Mouse (Mus musculus) G1E (cell line): ENCODE measurements around the gene Iqcn. TPM values are rescaled to one million over a fixed set of nuclear protein-coding genes. Genes with fewer than 3 reads are reported as not detected.

Source experiments
- ATAC-seq: 2 replicates; pipeline ENCODE4 v1.8.0; 2016; ENCODE audit warnings: mild to moderate bottlenecking; ENCODE audit not compliant: insufficient number of reproducible peaks, poor library complexity, low FRiP score, severe bottlenecking; ENCODE audit errors: extremely low read depth
- DNase-seq: peaks from one replicate; pipeline ENCODE4 v3.0.0; 2012; ENCODE audit warnings: low spot score
- H3K27me3 ChIP-seq: 2 replicates; pipeline ENCODE4 v1.6.1; 2012; ENCODE audit warnings: mild to moderate bottlenecking, low read length, inconsistent platforms; ENCODE audit not compliant: insufficient read depth
- H3K36me3 ChIP-seq: replicated peaks from 2 replicates; pipeline ENCODE3; 2012; ENCODE audit warnings: mild to moderate bottlenecking, inconsistent platforms
- H3K4me1 ChIP-seq: 2 replicates; pipeline ENCODE4 v1.6.1; 2012; ENCODE audit warnings: low read depth, low read length, inconsistent platforms, mixed read lengths; ENCODE audit not compliant: insufficient read depth
- H3K4me3 ChIP-seq: 2 replicates; pipeline ENCODE4 v1.5.1; 2012; ENCODE audit warnings: low read depth, mild to moderate bottlenecking, inconsistent platforms, low read length, moderate library complexity, mixed read lengths
- H3K9me3 ChIP-seq: replicated peaks from 2 replicates; pipeline ENCODE4 v1.6.1; 2012; ENCODE audit warnings: inconsistent platforms
- CTCF ChIP-seq: IDR thresholded peaks from 2 replicates; pipeline ENCODE4 v1.5.1; 2012; ENCODE audit warnings: low read depth, low read length, inconsistent platforms, mixed read lengths
- GATA1 ChIP-seq: IDR thresholded peaks from 2 replicates; pipeline ENCODE4 v1.6.1; 2012; ENCODE audit warnings: borderline replicate concordance, low read length, inconsistent platforms, mixed read lengths
- GATA2 ChIP-seq: IDR thresholded peaks from 2 replicates; pipeline ENCODE4 v1.6.1; 2012; ENCODE audit warnings: low read depth, low read length, inconsistent platforms, borderline replicate concordance
- POLR2AphosphoS5 ChIP-seq: IDR thresholded peaks from 2 replicates; pipeline ENCODE4 v1.6.1; 2012; ENCODE audit warnings: low read depth, low read length, inconsistent platforms; ENCODE audit not compliant: insufficient replicate concordance
- TAL1 ChIP-seq: conservative IDR thresholded peaks from 2 replicates; pipeline ENCODE4 v1.6.1; 2012; ENCODE audit warnings: low read depth, low read length, inconsistent platforms, mixed read lengths
- polyA plus RNA-seq: library from polyadenylated mRNA; stranded (reverse); fragments of >175 nt; gene quantifications from 2 replicates; pipeline ENCODE4 v1.2.3, GENCODE M21; 2012
- total RNA-seq, 2 experiments: library from RNA; stranded (forward) in 1 of 2; stranded (reverse) in 1 of 2; fragments of 200-1000 nt in 1 of 2; fragments of >200 nt in 1 of 2; fragmentation: Nextera tagmentation in 1 of 2; gene quantifications; 2 replicates each; pipeline ENCODE4 v1.2.3; 2014 to 2017

Gene Iqcn
- total and polyA plus RNA-seq, 3 experiments = 0.05 TPM; not detected in 2

DNA sequence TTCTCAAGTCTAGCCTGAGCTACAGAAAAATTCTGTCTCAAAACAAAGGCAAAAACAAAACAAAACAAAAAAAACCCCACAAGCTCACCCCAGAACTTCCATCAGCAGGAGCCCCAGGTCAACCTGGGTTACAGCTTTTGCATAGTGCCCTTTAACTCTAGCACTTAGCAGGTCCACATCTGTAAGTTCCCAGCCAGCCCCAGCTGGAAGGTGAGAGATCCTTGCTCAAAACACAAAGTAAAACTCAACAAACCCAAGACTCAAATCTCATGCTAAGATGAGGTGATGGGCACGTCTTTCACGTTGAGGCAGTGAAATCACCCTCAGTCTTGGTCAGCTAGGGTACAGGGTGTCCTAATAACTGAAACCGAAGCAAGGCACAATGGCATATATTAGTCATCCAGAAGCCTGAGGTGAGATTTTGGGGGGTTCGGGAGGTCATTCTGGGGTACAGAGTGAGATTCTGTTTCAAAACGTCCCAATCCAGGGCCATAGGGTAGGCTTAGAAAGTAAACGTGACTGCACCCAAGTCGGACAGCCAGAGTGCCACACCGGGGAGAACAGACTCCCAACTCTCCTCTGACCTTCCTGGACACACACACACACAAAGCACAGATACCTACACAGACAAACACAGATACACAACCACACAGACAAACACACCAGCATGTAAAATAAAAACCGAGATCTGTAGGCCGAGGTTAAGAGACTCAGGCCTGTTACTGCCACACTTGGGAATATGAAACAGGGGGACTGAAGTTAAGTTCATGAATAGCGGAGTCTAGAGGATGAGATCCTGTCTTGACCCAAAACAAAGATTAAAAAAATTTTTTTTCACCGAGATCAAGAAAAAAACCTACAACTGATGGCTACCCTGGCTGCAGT lies 5.6 kb upstream of the Iqcn start:
- H3K27me3 ChIP-seq = no peaks in the 10 kb centered on the region
- peaks cover 12% of the 10 kb centered on the region for H3K36me3 ChIP-seq
- DNase-seq = no peak
- TF ChIP-seq GATA1 = no peak
- TF ChIP-seq GATA2 = no peak
- TF ChIP-seq TAL1 = no peak
- no peak for TF ChIP-seq CTCF
- peak overlapping the region; percentile 87; the same call in 1 of the 2 replicates for H3K4me3 ChIP-seq
- H3K4me1 ChIP-seq = peaks cover 65% of the 10 kb centered on the region
- ATAC-seq = no peak
- H3K9me3 ChIP-seq = no peaks in the 10 kb centered on the region

DNA sequence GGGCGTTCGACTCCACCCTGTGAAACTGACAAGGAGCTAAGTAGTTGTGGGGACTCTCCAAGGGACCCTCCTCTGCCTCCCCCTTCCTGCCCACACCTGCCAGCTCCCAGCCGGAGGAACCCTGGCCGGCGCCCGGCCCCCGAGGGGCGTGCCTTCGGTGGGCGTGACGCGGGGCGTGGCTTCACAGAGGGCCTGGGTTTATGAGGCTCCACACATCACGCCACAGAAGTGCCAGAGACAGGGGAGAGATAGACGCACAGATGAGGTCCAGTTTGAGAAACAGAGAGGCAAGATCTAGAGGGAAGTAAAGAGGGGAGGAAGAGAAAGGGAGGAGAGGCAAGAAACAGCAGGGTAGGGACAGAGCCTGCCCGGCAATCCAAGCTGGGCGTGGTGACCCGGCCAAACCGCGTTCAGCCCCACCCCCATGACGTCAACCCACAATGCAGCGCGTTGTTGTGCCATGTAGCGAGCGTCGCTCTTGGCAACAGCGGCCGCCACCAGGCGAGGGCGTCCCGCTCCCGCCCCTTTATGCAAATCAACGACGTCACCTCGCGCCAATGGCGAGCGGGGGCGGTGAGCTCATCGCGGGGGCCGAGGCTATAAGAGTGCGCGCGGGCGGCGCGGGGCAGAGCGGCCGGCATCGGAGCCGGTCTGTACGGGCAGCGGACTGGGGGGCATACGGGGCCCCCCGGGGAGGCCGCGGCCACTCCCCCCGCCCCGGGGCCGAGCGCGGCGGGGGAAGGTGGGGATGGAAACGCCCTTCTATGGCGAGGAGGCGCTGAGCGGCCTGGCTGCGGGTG lies 4.7 kb upstream of the Iqcn start, which contains the start of gene Jund:
TSS of gene Jund (plus strand) at position 640 of the 800 bp plus-strand sequence.
- ATAC-seq (peak; percentile 83), DNase-seq (peak; percentile 94)
- no peaks in the 10 kb centered on the region for H3K9me3 ChIP-seq
- H3K36me3 ChIP-seq = peaks cover 15% of the 10 kb centered on the region
- H3K4me1 ChIP-seq = peaks cover 63% of the 10 kb centered on the region
- no peaks in the 10 kb centered on the region for H3K27me3 ChIP-seq
- peak within 1 kb of the TSS; percentile 87 for H3K4me3 ChIP-seq
- no peak for TF ChIP-seq GATA2
- TF ChIP-seq POLR2AphosphoS5 = peak; percentile 60; the same call in 1 of the 2 replicates

DNA sequence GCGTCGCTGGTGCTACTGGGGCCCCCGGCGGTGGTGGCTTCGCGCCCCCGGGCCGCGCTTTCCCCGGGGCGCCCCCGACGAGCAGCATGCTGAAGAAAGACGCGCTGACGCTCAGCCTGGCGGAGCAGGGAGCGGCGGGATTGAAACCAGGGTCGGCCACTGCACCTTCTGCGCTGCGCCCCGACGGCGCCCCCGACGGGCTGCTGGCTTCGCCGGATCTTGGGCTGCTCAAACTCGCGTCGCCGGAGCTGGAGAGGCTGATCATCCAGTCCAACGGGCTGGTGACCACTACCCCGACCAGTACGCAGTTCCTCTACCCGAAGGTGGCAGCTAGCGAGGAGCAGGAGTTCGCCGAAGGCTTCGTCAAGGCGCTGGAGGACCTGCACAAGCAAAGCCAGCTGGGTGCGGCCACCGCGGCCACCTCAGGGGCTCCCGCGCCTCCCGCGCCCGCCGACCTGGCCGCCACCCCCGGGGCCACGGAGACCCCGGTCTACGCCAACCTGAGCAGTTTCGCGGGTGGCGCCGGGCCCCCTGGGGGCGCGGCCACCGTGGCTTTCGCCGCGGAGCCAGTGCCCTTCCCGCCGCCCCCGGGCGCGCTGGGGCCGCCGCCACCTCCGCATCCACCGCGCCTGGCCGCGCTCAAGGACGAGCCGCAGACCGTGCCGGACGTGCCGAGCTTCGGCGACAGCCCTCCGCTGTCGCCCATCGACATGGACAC lies 4.0 kb upstream of the Iqcn start:
- Histone ChIP-seq H3K4me3 (peak overlapping the region; percentile 87), H3K36me3 (peaks cover 15% of the 10 kb centered on the region), H3K4me1 (peaks cover 60% of the 10 kb centered on the region), H3K27me3 (peaks cover 3% of the 10 kb centered on the region; the same call in 1 of the 2 replicates), H3K9me3 (no peaks in the 10 kb centered on the region)
- TF ChIP-seq CTCF = no peak
- TF ChIP-seq GATA1 = no peak
- no peak for TF ChIP-seq POLR2AphosphoS5
- TF ChIP-seq TAL1 = no peak
- no peak for TF ChIP-seq GATA2
- DNase-seq = no peak
- no peak for ATAC-seq

DNA sequence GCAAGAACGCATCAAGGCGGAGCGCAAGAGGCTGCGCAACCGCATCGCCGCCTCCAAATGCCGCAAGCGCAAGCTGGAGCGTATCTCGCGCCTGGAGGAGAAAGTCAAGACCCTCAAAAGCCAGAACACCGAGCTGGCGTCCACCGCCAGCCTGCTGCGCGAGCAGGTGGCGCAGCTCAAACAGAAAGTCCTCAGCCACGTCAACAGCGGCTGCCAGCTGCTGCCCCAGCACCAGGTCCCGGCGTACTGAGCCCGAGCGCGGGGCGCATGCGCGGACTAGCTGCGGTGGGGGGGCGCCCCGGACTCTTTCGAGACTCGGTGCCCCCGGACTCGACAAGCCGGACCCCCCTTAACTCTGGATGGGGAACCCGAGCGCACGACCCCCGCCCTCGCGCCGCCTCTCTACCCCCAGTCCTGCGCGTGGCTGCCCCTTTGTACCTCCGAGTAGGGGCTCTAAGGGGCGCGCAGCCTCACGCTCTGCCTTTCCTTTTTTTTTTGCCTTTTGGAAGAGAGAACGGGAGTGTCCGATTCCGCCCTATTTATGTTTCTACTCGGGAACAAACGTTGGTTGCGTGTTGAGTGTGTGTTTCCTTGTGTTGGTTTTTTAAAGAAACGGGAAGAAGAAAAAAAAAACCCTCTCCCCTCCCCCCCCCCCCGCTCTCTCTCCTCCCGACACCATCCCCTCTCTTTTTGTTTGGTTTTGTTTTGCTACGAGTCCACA lies 3.3 kb upstream of the Iqcn start:
- Histone ChIP-seq H3K4me3 (peak overlapping the region; percentile 87), H3K36me3 (peaks cover 15% of the 10 kb centered on the region), H3K4me1 (peaks cover 56% of the 10 kb centered on the region), H3K27me3 (peaks cover 9% of the 10 kb centered on the region), H3K9me3 (no peaks in the 10 kb centered on the region)
- TF ChIP-seq GATA2 (no peak), POLR2AphosphoS5 (no peak), CTCF (no peak), TAL1 (no peak), GATA1 (no peak)
- no peak for ATAC-seq
- DNase-seq = peak; percentile 76

DNA sequence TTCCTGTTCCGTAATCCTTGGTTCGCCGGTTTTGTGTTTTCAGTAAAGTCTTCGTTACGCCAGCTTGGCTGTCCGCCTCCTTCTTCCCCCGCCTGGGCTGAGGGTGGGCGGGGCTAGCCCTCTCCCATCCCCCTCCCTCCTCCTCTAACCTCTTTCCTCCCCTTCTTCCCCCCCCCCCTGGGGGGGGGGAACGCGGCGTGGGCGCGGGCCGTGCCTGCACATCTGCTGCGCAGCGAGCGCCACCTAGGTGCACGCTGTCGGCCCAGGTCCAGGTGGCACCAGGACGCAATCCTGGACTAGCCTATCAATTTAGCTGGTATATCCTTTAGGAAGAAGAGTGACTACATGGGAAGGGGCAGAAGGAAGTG lies 2.7 kb upstream of the Iqcn start:
- H3K4me3 ChIP-seq = peak overlapping the region; percentile 87
- peaks cover 15% of the 10 kb centered on the region for H3K36me3 ChIP-seq
- TF ChIP-seq GATA1 (no peak), CTCF (0 out of 2 replicates have a peak, but pooled peaks have one; percentile 16), POLR2AphosphoS5 (no peak)
- H3K27me3 ChIP-seq = peaks cover 13% of the 10 kb centered on the region
- H3K4me1 ChIP-seq = peaks cover 51% of the 10 kb centered on the region
- peak; percentile 29; the same call in 1 of the 2 replicates for ATAC-seq
- DNase-seq = peak; percentile 68
- H3K9me3 ChIP-seq = no peaks in the 10 kb centered on the region
